Mouse (Mus musculus): ENCODE results near the gene Gm20388.

GRCm38 (mm10) chr8:124196797-124197196 is 4286.2 kb downstream of the Gm20388 start:
- TF ChIP-seq CTCF (IDR thresholded peaks at IDR 0.05; ENCODE audit: control insufficient read depth, insufficient read depth, low read length) (no peak), POLR2A (IDR thresholded peaks at IDR 0.05; ENCODE audit: borderline replicate concordance, control insufficient read depth, low read depth, low read length) (no peak)

All from bone marrow, adult 2 months (tissue).